Comparison of ENCODE assay signal across 9 mouse cellular contexts in the genomic region with DNA sequence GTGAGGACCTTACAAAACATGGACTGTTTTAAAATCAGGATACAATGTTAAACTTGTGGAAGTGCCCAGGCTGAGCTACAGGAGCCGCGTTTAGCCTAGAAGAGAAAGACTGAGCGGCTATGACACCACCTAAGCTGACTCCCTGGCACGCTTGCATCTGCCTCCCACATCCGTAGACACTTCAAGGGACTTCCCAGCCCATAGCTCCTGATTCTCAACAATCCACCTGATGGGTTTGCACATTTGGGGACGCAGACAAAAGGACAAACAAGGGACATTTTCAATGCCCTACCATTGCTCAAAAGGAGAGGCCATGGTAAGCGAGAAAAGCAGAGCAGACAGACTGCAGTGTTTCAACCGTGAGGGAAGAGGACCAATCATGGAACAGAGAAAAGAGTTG. TPM values are rescaled to one million over a fixed set of nuclear protein-coding genes. Genes with fewer than 3 reads are reported as not detected.
A peak's percentile ranks its signal among the peaks of the same experiment; 100 is the strongest.
DNase-seq lines count a peak whose midpoint lies in the region; ATAC-seq lines count a peak whose summit lies in the region.
"Had no signal": no experiment of that assay in that cellular context is flagged by ENCODE, and none has a peak within 500 bp of the region (broad histone marks: within the 10 kb centered on the region; RNA-seq: fewer than 3 reads in every experiment).

No protein-coding gene starts in this region.

- peak overlapping the region; percentile 89 for H3K4me3 ChIP-seq in heart, embryonic 15.5 days
- H3K4me3 ChIP-seq in hindbrain, embryonic 12.5 days, result peak overlapping the region; percentile 88
- peak overlapping the region; percentile 91 for H3K4me3 ChIP-seq in midbrain, embryonic 12.5 days

- H3K27ac ChIP-seq in heart, embryonic 15.5 days, result peak overlapping the region; percentile 98
- no peak overlapping the region for H3K27ac ChIP-seq in hindbrain, embryonic 12.5 days
- H3K27ac ChIP-seq in midbrain, embryonic 12.5 days (replicated peaks), result no peak overlapping the region; the same call in 1 of the 2 replicates

- H3K9ac ChIP-seq in heart, embryonic 15.5 days, result peak overlapping the region; percentile 90; the same call in 1 of the 2 replicates
- peak overlapping the region; percentile 99 for H3K9ac ChIP-seq in hindbrain, embryonic 12.5 days
- peak overlapping the region; percentile 99 for H3K9ac ChIP-seq in midbrain, embryonic 12.5 days (replicated peaks)

- WGBS in heart, embryonic 15.5 days, result 58% methylated on average over 8 of the region's 8 CpGs
- 66% methylated on average over 8 of the region's 8 CpGs for WGBS in hindbrain, embryonic 12.5 days
- 69% methylated on average over 8 of the region's 8 CpGs for WGBS in midbrain, embryonic 12.5 days

- no peaks in the 10 kb centered on the region for H3K27me3 ChIP-seq in heart, embryonic 15.5 days
- H3K27me3 ChIP-seq in hindbrain, embryonic 12.5 days, result no peaks in the 10 kb centered on the region
- no peaks in the 10 kb centered on the region for H3K27me3 ChIP-seq in midbrain, embryonic 12.5 days

- intact Hi-C loops in left cerebral cortex, postnatal 4 days (cut with DNase I), result no loop called here

- H3K4me2 ChIP-seq in heart, embryonic 15.5 days, result peak overlapping the region; percentile 91
- H3K4me2 ChIP-seq in hindbrain, embryonic 12.5 days (replicated peaks), result peak overlapping the region; percentile 63
- H3K4me2 ChIP-seq in midbrain, embryonic 12.5 days (replicated peaks), result peak overlapping the region; percentile 66

- 0 out of 2 replicates have a peak, but pooled peaks cover 4% of the 10 kb centered on the region for H3K36me3 ChIP-seq in heart, embryonic 15.5 days
- H3K36me3 ChIP-seq in hindbrain, embryonic 12.5 days, result peaks cover 29% of the 10 kb centered on the region
- peaks cover 40% of the 10 kb centered on the region for H3K36me3 ChIP-seq in midbrain, embryonic 12.5 days

- peaks cover 35% of the 10 kb centered on the region for H3K4me1 ChIP-seq in heart, embryonic 15.5 days (replicated peaks)
- H3K4me1 ChIP-seq in hindbrain, embryonic 12.5 days, result peaks cover 26% of the 10 kb centered on the region
- peaks cover 25% of the 10 kb centered on the region for H3K4me1 ChIP-seq in midbrain, embryonic 12.5 days

- no peaks in the 10 kb centered on the region for H3K9me3 ChIP-seq in heart, embryonic 15.5 days (replicated peaks)
- 0 out of 2 replicates have a peak, but pooled peaks cover 6% of the 10 kb centered on the region for H3K9me3 ChIP-seq in hindbrain, embryonic 12.5 days (replicated peaks)
- peaks cover 12% of the 10 kb centered on the region for H3K9me3 ChIP-seq in midbrain, embryonic 12.5 days

- ATAC-seq in heart, embryonic 15.5 days (replicated peaks; ENCODE audit: insufficient number of reproducible peaks, insufficient read depth, low FRiP score, low read depth), result no peak
- no peak for ATAC-seq in hindbrain, embryonic 12.5 days (ENCODE audit: low FRiP score)
- no peak for ATAC-seq in midbrain, embryonic 12.5 days (ENCODE audit: low FRiP score, low read depth)
- ATAC-seq in megakaryocyte progenitor cell, adult 5-6 weeks (replicated peaks; ENCODE audit: poor library complexity), result no peak
- ATAC-seq: Patski had no signal

- no peak for DNase-seq in heart, adult 9 months (ENCODE audit: low spot score in 2 of 2)
- DNase-seq in brain, adult 2 months (ENCODE audit: low read depth, low spot score), result peak; percentile 51
- no peak for DNase-seq in ovary, postnatal 14 days (ENCODE audit: low spot score)
- no peak for DNase-seq in left cerebral cortex, postnatal 4 days

RNA-seq across cellular contexts. Expression of gene Slc38a1, which starts 3.1 kb away (rescaled TPM):
- polyA plus RNA-seq in heart, embryonic 15.5 days (2015; fragmentation: Nextera tagmentation; extraction: Ambion mirVana), result 66.1 and 67.8 TPM in 2 replicates
- polyA plus RNA-seq in hindbrain, embryonic 12.5 days (2016; fragmentation: Nextera tagmentation; extraction: Ambion mirVana), result 152 and 155 TPM in 2 replicates
- 149 and 150 TPM in 2 replicates for polyA plus RNA-seq in midbrain, embryonic 12.5 days (2016; fragmentation: Nextera tagmentation; extraction: Ambion mirVana)
- 94.0 and 107 TPM in 2 replicates for total RNA-seq in megakaryocyte progenitor cell, adult 5-6 weeks (2015)
- total RNA-seq in megakaryocyte progenitor cell, adult 5-6 weeks (2017), result 53.2 and 63.8 TPM in 2 replicates
- total RNA-seq in left cerebral cortex, postnatal 4 days (2021), result 100 to 1,000 TPM; 116 to 118 TPM

RNA-seq across cellular contexts. Expression of gene Slc38a2, which starts 59.9 kb away (rescaled TPM):
- polyA plus RNA-seq in heart, embryonic 15.5 days (2015; fragmentation: Nextera tagmentation; extraction: Ambion mirVana), result 158 and 170 TPM in 2 replicates
- 184 and 192 TPM in 2 replicates for polyA plus RNA-seq in hindbrain, embryonic 12.5 days (2016; fragmentation: Nextera tagmentation; extraction: Ambion mirVana)
- polyA plus RNA-seq in midbrain, embryonic 12.5 days (2016; fragmentation: Nextera tagmentation; extraction: Ambion mirVana), result 190 and 201 TPM in 2 replicates
- 149 and 157 TPM in 2 replicates for total RNA-seq in megakaryocyte progenitor cell, adult 5-6 weeks (2015)
- 70.7 and 73.4 TPM in 2 replicates for total RNA-seq in megakaryocyte progenitor cell, adult 5-6 weeks (2017)
- 100 to 1,000 TPM; 114 to 124 TPM for total RNA-seq in left cerebral cortex, postnatal 4 days (2021)
